Mouse (Mus musculus) adrenal gland, postnatal 36 days (tissue): ENCODE data around the gene Ap2a2. TPM values are rescaled to one million over a fixed set of nuclear protein-coding genes. Genes with fewer than 3 reads are reported as not detected.
"Not testable (repeated sequence)": the region's sequence is repeated elsewhere in the genome, so short reads cannot be mapped to it uniquely, and the experiment has no call there.

ENCODE experiments used
- DNase-seq, 2 experiments: peaks; one replicate each; pipeline ENCODE4 v3.0.0; 2021; ENCODE audit warnings: mixed read lengths in 1 of 2
- total RNA-seq, 2 experiments: library from RNA; stranded (reverse); gene quantifications; 2 replicates each; pipeline ENCODE4 v1.2.3; 2021

Gene Ap2a2
- total RNA-seq, 2 experiments from 2014 or later: 57.5 to 75.9 TPM

DNA sequence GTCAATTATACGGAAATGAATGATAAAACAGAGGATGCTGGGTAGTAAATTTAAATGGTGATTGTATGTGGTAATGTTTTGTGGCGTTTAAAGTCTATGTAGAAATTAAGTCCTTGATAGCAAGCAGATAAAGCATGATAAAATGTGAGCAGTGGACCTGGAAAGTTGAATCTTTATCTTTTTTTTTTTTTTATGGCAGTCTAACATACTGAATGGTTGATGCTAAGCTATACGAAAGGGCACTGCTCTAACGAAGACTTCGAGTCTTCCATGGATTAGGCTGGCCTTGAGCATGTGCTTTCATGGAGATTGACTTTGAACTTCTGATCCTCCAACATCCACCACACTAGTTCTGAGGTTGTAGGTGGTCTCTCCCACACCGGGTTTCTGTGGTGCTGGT lies 31.1 kb downstream of the Ap2a2 start:
- no peak for DNase-seq

DNA sequence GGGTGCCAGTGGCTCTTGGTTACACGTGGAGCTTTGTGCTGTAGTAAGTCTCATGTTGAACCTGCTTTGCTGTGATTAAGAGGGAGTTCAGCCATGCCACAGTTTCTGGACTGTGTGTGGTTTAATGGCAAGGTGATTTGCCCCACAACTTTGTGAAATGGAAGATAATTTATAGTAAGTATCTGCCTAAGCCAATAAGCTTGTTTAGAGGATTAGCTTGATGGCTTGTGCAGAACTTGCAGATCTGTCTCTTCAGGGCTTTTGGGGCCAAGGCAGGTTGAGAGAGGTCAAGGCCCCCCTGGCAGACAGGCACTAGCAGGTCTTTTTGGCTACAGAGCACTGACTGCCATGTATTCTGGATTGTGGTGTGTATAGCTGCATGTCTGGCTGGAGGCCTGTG lies 35.0 kb downstream of the Ap2a2 start:
- no peak for DNase-seq

DNA sequence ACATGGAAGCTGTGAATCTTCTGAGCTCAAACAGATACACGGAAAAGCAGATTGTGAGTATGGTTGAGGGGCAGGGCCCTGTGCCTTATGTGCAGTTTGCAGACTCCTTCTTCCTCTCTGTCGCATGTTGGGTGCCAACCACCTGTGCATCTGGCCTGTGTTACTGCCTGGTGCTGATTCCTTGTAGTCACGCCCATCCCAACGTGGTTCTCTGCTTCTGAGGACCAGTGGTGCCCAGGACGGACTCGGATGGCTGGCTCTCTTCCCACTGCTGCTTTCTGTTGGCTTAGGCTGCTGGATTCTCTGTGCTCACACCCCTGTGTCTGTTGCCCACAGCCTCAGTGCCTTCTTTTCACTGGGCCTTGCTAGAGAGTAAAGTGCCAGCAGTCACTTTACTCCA lies 35.6 kb downstream of the Ap2a2 start:
- DNase-seq: no peak

- DNase-seq: no peak
These were observed 45.7 kb downstream of the Ap2a2 start for GRCm38 (mm10) chr7:141607717-141608116.

GRCm38 (mm10) chr7:141609719-141610514 lies 47.9 kb downstream of the Ap2a2 start:
- DNase-seq: no peak

- peak; percentile 53 to 58 for DNase-seq
These were observed 49.9 kb downstream of the Ap2a2 start for GRCm38 (mm10) chr7:141611711-141612370.

- DNase-seq: no peak
These were observed 50.4 kb downstream of the Ap2a2 start for GRCm38 (mm10) chr7:141612371-141612760.

DNA sequence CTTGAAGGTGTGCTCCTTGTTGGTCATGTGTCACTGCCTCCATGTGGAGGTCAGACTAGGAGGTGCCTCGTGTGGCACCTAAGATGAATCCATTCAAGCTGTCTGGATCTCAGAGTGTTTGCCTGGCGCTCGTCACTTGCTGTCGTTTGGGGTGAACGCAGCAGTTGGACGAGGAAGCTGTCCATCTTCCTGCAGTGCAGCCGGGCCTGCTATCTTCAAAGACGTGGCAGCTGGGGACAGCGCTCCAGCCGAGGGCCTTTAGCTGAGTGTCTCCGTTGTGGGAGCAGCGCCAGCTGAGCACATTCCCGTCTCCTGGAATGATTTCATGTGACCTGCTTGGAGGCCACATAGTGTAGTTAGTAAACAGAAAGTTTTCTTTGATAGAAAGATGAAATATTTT lies 50.8 kb downstream of the Ap2a2 start:
- peak; percentile 58 to 71 for DNase-seq

DNA sequence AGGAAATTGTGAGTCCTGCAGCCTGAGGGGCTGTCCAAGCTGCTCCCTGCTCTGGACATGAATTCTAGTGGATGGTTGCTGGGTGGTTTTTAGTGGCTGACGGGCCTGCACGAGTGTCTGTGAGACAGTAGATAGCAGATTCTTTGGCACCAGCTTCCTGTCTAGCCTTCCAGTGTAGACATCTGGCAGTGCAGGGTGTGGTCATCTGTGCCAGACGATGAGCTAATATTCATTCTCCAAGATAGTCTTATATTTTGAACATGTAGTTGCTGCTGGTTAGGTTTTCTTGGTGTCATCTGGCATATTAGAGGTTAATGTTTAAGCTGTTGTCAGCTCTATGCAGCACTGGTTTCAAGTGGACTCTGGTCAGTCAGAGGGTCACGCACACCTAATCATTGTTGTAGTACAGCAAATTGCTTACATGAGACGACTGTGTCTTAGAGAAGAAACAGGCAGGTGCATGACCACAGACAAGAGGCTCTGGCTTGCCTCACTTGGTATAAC lies 52.4 kb downstream of the Ap2a2 start:
- DNase-seq: no peak

DNA sequence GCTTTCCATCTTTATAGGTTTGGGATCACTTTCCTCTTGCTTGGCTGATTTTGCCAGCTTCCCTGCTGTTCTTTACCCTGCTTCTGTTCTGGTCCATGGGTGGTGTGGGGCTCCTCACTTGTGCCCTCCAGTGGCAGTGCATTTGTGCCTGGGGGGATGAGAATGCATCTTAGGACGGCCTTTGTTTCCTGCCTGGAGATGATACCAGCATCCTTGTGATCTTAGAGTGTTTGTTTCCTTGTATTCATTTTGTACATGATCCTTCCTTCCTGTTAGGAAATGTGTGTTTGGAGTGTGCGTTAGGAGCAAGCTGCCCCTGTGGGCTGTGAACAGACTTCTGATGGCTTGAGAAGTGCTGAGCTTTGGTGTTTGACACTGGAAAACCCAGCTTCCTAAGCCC lies 62.2 kb downstream of the Ap2a2 start:
- no peak for DNase-seq

DNA sequence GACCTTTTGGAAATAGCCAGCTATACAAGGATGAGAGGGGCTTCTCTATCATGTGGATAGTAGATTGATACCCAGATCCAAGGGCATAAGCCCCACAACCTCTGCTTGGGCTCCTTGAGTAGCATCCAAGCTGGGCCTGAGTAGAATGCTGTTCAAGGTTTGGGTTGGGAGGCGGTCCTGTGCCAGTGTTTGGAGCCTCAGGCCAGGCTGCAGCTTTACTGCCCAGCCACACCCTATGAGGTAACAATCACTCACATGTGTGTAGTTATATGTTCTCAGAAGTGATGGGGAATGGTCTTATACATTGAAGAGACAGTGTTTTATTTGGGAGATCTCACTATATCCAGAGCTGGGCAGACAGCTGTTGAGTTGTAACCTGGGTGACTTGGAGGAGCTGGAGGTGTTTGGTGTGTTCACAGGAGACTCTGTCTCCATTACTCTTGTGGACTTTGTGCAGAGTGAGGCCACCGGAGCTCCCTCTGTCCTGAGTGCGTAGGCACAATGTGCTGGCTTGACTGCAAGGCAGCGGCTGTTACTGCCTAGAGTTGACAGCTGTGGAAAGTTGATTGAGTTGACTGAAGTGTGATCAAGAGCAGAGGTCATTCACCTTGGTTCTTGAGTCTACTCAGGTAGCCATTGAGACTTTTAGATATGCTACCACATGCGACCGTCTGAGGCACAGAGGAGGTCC lies 63.3 kb downstream of the Ap2a2 start:
- no peak for DNase-seq

DNA sequence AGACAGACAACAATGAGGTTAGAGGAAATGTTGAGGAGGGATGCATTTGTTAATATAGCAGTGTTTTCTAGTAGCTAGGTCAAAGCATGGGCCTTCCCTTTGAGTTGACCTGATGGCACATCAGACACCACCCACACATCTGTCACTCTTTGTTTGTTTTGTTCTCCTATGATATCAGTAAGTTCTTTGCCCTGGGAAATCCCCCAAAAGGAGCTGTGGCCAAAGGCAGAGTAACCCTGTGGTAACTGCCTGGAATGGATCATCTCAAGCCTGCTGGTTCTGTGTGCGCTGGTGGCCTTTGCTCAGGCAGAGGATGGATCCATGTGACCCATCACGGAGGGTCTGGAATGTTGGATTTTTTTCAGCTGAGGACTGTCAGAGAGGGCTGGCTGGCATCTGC lies 66.0 kb downstream of the Ap2a2 start:
- no peak for DNase-seq

DNA sequence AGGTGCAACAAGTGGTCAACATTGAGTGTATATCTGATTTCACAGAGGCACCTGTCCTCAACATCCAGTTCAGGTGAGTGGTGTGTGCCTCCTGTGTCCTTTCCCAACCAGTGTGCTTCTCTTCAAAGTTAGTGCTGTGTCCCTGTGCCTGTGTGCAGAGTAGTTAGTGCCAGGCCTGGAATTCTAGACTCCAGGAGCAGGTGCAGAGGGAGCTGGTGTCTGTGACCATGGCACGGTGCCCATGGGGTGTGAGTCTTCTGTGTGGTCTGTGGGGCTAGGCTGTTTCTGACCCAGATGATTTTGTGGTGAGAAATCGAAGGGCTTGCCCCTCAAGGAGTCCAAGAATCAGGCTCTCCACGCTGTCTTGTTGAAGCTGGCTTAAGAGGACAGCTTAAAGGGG lies 67.3 kb downstream of the Ap2a2 start:
- no peak for DNase-seq

DNA sequence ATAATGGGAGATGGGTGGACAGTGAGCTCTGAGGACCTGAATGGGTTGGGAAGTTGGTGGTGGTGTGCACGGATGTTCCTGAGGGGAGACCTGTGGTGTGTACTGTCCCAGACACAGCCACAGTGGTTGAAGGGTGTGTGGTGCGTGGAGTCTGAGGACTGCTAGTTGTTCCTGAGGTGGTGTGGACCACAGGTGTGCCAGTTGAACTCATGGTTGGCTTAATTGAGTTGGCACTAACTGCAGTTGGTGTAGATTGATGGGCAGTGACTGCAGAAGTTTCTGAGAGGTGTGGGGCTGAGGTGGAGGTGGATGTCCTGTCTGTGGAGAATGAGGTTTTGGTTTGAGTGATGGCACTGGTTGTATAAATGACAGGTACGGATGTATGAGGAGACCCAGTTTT lies 76.1 kb downstream of the Ap2a2 start:
- DNase-seq: not testable (repeated sequence)

DNA sequence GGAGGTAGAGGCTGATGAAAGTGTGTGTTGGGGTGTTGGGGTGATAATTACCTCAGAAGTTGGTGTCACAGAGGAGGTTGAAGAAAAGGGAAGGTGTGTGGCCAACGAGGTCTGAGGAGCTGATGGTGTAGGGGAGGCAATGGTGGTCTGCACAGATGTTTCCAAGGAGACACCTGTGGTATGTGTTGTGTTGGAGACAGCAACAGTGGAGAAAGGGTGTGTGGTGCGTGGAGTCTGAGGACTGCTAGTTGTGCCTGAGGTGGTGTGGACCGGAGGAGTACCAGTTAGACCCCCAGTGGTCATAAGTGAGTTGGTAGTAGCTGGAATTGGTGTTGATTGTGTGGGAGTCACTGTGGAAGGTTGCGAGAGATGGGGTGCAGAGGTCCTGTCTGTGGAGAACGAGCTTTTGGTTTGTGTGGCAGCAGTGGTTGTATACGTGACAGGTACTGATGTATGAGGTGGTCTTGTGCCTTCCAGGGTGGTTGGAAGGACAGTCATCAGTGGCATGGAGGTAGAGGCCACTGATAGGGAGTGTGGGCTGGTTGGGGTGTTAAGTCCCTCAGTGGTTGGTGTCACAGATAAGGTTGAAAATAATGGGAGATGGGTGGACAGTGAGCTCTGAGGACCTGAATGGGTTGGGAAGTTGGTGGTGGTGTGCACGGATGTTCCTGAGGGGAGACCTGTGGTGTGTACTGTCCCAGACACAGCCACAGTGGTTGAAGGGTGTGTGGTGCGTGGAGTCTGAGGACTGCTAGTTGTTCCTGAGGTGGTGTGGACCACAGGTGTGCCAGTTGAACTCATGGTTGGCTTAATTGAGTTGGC lies 76.8 kb downstream of the Ap2a2 start:
- DNase-seq: not testable (repeated sequence)

GRCm38 (mm10) chr7:141639335-141639890 lies 77.4 kb downstream of the Ap2a2 start:
- not testable (repeated sequence) for DNase-seq

DNA sequence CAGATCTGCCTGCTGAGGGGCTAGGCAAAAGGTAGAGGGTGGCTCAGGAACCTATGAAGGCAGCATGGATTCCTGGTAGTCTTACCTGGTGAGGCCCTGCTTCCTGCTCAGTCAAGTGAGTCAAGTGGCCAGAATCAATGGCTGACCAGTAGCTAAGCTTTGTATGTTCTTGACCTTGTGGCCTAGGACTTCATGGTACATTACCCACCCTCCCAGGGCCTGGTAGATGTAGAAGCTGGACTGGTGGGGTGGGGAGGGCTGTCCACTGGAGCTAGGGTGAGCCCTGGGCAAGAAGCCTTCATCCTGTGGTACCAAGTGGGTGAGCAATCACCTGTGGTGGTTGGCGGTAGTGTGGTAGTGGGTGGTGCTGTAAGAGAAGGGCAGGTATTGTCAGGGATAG lies 80.4 kb downstream of the Ap2a2 start:
- DNase-seq: no peak

DNA sequence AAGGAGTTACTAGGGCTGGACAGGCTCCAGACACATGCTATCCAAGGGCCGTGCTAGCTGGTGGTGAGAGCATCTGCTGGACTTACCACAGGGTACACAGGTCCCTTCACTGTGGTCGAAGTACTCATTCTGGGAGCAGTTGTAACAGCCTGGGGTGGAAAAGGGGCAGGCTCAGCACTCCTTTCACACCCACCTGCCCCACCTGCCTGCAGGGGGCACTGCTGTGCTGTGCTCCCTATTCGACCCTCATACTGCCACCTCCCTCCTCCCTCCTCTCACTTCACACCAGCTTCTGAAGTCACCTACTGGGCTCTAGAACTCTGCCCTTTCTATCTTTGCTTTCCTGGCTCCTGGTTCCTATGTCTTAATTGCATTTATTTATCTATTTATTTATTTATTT lies 81.2 kb downstream of the Ap2a2 start:
- peak in 1 of 2 experiments; percentile 13 for DNase-seq

DNA sequence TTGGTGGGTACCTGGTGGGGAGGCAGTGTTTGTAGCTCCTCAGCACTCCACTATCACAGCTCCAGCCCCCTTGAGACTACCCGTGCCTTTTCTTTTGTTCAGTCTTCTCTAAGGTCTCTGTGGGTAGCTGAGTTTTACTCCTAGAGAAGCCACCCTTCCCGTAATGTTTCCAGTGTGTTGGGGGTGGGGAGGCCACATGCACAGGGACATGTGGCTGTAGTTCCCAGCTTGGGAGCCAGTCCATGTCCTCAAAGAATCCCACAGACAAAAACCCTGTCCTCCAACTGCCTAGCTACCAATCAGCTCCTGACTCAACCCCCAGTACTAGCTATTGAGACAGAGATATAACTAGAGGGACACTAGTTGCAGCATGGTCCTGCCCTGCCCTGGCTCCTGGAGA lies 85.1 kb downstream of the Ap2a2 start:
- no peak for DNase-seq

DNA sequence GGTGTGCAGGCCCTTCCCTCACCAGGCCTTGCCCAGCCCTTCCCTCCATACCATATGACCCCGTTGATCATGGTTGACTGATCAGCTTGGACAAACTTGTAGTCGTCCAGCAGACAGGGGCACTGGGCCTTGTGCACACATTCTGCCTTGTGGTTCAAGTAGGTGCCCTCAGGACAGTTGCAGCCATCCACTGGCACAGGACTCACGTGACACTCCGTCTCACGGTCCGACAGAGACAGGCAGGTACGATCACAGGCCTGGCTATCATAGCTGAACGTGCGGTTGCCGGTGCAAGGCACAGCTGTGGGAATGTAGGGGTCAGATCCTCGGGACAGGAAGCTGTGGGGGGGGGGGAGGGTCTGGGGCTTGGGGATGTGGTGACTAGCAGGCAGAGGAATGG lies 85.8 kb downstream of the Ap2a2 start:
- DNase-seq: no peak

- DNase-seq: no peak
These were observed 90.2 kb downstream of the Ap2a2 start for GRCm38 (mm10) chr7:141652191-141652590.

GRCm38 (mm10) chr7:141660346-141660745 lies 98.4 kb downstream of the Ap2a2 start:
- DNase-seq: no peak
